Mouse (Mus musculus) stomach, postnatal 0 days (tissue): ENCODE results near the gene A930009A15Rik. TPM values are rescaled to one million over a fixed set of nuclear protein-coding genes. Genes with fewer than 3 reads are reported as not detected.

Experiments
- ATAC-seq: fragments of 200-750 bp; cut with Nextera tagmentation; 2 replicates; pipeline ENCODE4 v1.8.0; 2017; ENCODE audit not compliant: low FRiP score, low TSS enrichment
- DNase-seq: peaks from one replicate; pipeline ENCODE4 v3.0.0-alpha.2; 2016; ENCODE audit warnings: low spot score
- H3K27ac ChIP-seq: fragments of 300-500 bp; sonication (generic); replicated peaks from 2 replicates; pipeline ENCODE4 v1.5.1; 2014; ENCODE audit warnings: mild to moderate bottlenecking, control low read depth
- H3K27me3 ChIP-seq: fragments of 300-500 bp; sonication (generic); 2 replicates; pipeline ENCODE4 v1.6.1; 2014; ENCODE audit warnings: low read length; ENCODE audit not compliant: control insufficient read depth, insufficient read depth
- H3K36me3 ChIP-seq: fragments of 300-500 bp; sonication (generic); 2 replicates; pipeline ENCODE4 v1.6.1; 2014; ENCODE audit warnings: low read length, mixed read lengths; ENCODE audit not compliant: control insufficient read depth, insufficient read depth
- H3K4me1 ChIP-seq: fragments of 300-500 bp; sonication (generic); replicated peaks from 2 replicates; pipeline ENCODE4 v1.6.1; 2014; ENCODE audit warnings: antibody characterized with exemption; ENCODE audit not compliant: control insufficient read depth, insufficient read depth
- H3K4me2 ChIP-seq: fragments of 300-500 bp; sonication (generic); replicated peaks from 2 replicates; pipeline ENCODE4 v1.6.1; 2014; ENCODE audit warnings: low read depth, mild to moderate bottlenecking, control low read depth, moderate library complexity
- H3K4me3 ChIP-seq: fragments of 300-500 bp; sonication (generic); 2 replicates; pipeline ENCODE4 v1.5.1; 2014; ENCODE audit warnings: low read depth, low read length, control low read depth
- H3K9ac ChIP-seq: fragments of 300-500 bp; sonication (generic); 2 replicates; pipeline ENCODE4 v1.6.1; 2014; ENCODE audit warnings: mild to moderate bottlenecking, low read length, control low read depth, mixed read lengths
- H3K9me3 ChIP-seq: fragments of 300-500 bp; sonication (generic); 2 replicates; pipeline ENCODE4 v1.6.1; 2016; ENCODE audit warnings: low read length; ENCODE audit not compliant: control insufficient read depth
- CTCF ChIP-seq: IDR thresholded peaks from 2 replicates; pipeline ENCODE4 v1.5.1; 2016; ENCODE audit warnings: antibody characterized with exemption, low read depth, mild to moderate bottlenecking, moderate library complexity
- EP300 ChIP-seq: optimal IDR thresholded peaks from 2 replicates; pipeline ENCODE3; 2016; ENCODE audit warnings: antibody characterized with exemption
- WGBS: fragments of 180-500 bp; shearing (Covaris S2); extraction: QIAGEN DNeasy Blood & Tissue Kit; methylation state at CpG from one replicate; pipeline ENCODE4 v1.1.7; 2014; 5-methylcytosine and 5-hydroxymethylcytosine counted together
- polyA plus RNA-seq: library from polyadenylated mRNA; unstranded; fragments of >200 nt; fragmentation: Nextera tagmentation; extraction: Ambion mirVana; gene quantifications from 2 replicates; pipeline ENCODE4 v1.2.1, GENCODE M21; 2015

A930009A15Rik gene
- not detected in 2 replicates for polyA plus RNA-seq

- ATAC-seq (no peak), DNase-seq (no peak)
These were observed at the start of gene A930009A15Rik for GRCm38 (mm10) chr10:115569712-115570491. A930009A15Rik (plus strand) TSS chr10:115569986.

GRCm38 (mm10) chr10:115520200-115521080 is 49.3 kb upstream of the A930009A15Rik start:
- no peaks in the 10 kb centered on the region for H3K4me1 ChIP-seq
- no peak overlapping the region for H3K27ac ChIP-seq
- TF ChIP-seq CTCF (no peak), EP300 (no peak)
- ATAC-seq (no peak), DNase-seq (no peak)
- no peak overlapping the region for H3K4me2 ChIP-seq
- no peaks in the 10 kb centered on the region for H3K9me3 ChIP-seq
- H3K4me3 ChIP-seq, result no peak overlapping the region
- no peaks in the 10 kb centered on the region for H3K27me3 ChIP-seq
- H3K36me3 ChIP-seq, result no peaks in the 10 kb centered on the region
- H3K9ac ChIP-seq, result no peak overlapping the region
- WGBS, result 79% methylated on average over 17 of the region's 17 CpGs

More at GRCm38 (mm10) chr10:115569712-115570491, at the start of gene A930009A15Rik:
- TF ChIP-seq CTCF, result no peak
- no peak for TF ChIP-seq EP300
- H3K36me3 ChIP-seq, result no peaks in the 10 kb centered on the region
- H3K4me2 ChIP-seq, result no peak within 1 kb of the TSS
- 88% methylated on average over 15 of the region's 15 CpGs for WGBS
- H3K4me3 ChIP-seq, result no peak within 1 kb of the TSS
- H3K9me3 ChIP-seq, result no peaks in the 10 kb centered on the region
- no peaks in the 10 kb centered on the region for H3K27me3 ChIP-seq
- no peaks in the 10 kb centered on the region for H3K4me1 ChIP-seq
- H3K27ac ChIP-seq, result no peak within 1 kb of the TSS
- no peak within 1 kb of the TSS for H3K9ac ChIP-seq

DNA sequence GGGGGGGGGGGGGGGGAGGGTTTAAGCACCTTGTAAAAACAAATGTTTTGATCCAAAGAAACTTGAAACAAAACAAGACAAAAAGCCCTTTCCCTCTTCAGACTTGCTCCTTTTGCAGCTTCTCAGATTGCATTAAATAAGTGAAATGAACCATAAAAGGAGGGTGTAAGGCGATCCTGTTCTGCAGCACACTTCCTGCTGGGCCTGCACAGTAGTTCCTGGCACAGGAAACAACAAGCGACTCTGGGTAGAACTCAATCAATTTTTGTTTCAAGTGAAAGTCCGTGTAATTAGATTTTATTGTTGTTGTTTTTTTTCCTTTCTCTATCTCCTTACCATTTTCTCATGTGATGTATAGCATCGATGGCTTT is 48.7 kb upstream of the A930009A15Rik start:
- TF ChIP-seq CTCF, result no peak
- TF ChIP-seq EP300, result no peak
- Histone ChIP-seq H3K4me3 (no peak overlapping the region), H3K9ac (no peak overlapping the region), H3K27ac (no peak overlapping the region), H3K9me3 (no peaks in the 10 kb centered on the region), H3K36me3 (no peaks in the 10 kb centered on the region), H3K4me1 (no peaks in the 10 kb centered on the region), H3K27me3 (no peaks in the 10 kb centered on the region), H3K4me2 (no peak overlapping the region)
- 65% methylated on average over 4 of the region's 4 CpGs for WGBS
- ATAC-seq, result no peak
- no peak for DNase-seq

- Histone ChIP-seq H3K9ac (no peak overlapping the region), H3K4me2 (no peak overlapping the region), H3K36me3 (no peaks in the 10 kb centered on the region), H3K4me3 (no peak overlapping the region), H3K27me3 (no peaks in the 10 kb centered on the region), H3K27ac (no peak overlapping the region), H3K4me1 (no peaks in the 10 kb centered on the region), H3K9me3 (no peaks in the 10 kb centered on the region)
- DNase-seq (no peak), ATAC-seq (no peak)
- 56% methylated on average over 4 of the region's 4 CpGs for WGBS
- TF ChIP-seq CTCF (no peak), EP300 (no peak)
These were observed 40.9 kb upstream of the A930009A15Rik start for GRCm38 (mm10) chr10:115528892-115529291.

DNA sequence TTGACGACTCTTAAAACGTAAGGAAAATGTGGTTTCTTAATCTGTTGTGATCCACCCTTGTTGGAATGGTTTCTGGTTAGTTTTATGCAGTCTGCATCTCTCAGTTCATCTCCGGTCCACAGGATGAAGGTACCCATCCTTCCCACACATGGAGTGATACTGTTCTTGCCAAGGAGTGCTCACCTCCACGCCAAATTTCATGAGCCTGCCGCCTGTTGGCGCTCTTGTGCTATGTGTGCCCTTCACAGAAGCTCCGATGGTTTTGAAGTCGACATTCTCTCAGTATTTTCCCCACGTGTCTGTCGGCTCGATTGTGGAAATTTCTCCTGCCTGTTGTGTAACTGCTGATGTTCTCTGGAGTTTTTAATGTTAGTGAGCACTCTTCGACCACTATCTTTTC is 40.0 kb upstream of the A930009A15Rik start:
- no peak overlapping the region for H3K9ac ChIP-seq
- TF ChIP-seq EP300, result no peak
- no peaks in the 10 kb centered on the region for H3K36me3 ChIP-seq
- no peak overlapping the region for H3K4me3 ChIP-seq
- ATAC-seq (no peak), DNase-seq (no peak)
- no peak overlapping the region for H3K4me2 ChIP-seq
- H3K9me3 ChIP-seq, result no peaks in the 10 kb centered on the region
- H3K4me1 ChIP-seq, result no peaks in the 10 kb centered on the region
- WGBS, result 85% methylated on average over 12 of the region's 12 CpGs
- no peaks in the 10 kb centered on the region for H3K27me3 ChIP-seq
- H3K27ac ChIP-seq, result no peak overlapping the region

GRCm38 (mm10) chr10:115530746-115531145 is 39.0 kb upstream of the A930009A15Rik start:
- Histone ChIP-seq H3K4me2 (no peak overlapping the region), H3K4me3 (no peak overlapping the region), H3K36me3 (no peaks in the 10 kb centered on the region), H3K9me3 (no peaks in the 10 kb centered on the region), H3K4me1 (no peaks in the 10 kb centered on the region), H3K9ac (no peak overlapping the region), H3K27me3 (no peaks in the 10 kb centered on the region), H3K27ac (no peak overlapping the region)
- WGBS, result 22% methylated on average over 2 of the region's 2 CpGs
- no peak for ATAC-seq
- TF ChIP-seq CTCF (no peak), EP300 (no peak)
- DNase-seq, result no peak
